Mouse (Mus musculus): ENCODE results near the gene Glis2.

DNA sequence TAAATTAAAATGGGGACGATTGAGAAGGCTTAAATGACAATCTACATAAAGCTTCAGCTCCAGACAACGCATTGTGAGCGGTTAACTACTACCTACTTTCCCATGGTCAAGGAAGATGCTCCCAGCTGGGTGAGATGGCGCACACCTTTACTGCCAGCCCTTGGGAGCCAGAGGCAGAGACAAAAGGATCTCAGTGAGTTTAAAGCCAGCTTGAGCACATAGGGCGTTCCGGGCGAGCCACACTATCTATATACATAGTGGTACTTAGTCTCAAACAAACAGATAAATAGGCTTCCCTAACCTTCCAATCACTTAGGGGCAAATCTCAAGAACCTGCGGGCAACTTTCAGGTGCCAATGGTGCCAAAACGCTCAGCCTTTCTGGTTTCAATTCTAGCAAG lies 29.6 kb downstream of the Glis2 start:
- TF ChIP-seq CTCF (IDR thresholded peaks at IDR 0.05; ENCODE audit: borderline replicate concordance, insufficient read depth, low read depth, low read length) (no peak), POLR2A (IDR thresholded peaks at IDR 0.05; ENCODE audit: borderline replicate concordance, insufficient read depth, low read length) (no peak)
